Mouse (Mus musculus): ENCODE data around the gene Nrg3. TPM values are rescaled to one million over a fixed set of nuclear protein-coding genes. Genes with fewer than 3 reads are reported as not detected.
"Not testable (repeated sequence)": the region's sequence is repeated elsewhere in the genome, so short reads cannot be mapped to it uniquely, and the experiment has no call there.

Gene Nrg3
- polyA plus RNA-seq, 1 experiment from 2014 or later = 0.03 TPM

DNA sequence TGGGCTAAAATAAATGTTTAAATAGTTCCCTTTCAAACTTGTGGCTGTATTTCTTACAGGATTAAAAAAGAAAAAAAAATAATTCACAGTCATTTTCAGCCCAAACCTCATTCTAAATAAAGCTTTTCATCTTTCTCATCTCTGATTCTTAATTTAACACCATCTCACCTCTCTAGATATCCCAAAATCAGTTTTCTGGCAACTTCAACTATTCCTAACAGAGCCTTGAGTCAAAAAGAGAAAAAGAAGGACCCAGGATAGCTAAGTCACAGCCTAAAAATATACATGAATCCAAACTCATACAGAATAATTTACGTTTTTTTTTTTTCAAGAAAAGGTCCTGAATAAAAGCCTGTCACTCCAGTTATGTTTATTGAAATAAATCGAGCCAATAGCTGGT, 232.6 kb downstream of the Nrg3 start:
- DNase-seq (ENCODE audit: low spot score) = no peak

GRCm38 (mm10) chr14:39211472-39211871, 261.4 kb downstream of the Nrg3 start:
- DNase-seq (ENCODE audit: low spot score) = no peak

DNA sequence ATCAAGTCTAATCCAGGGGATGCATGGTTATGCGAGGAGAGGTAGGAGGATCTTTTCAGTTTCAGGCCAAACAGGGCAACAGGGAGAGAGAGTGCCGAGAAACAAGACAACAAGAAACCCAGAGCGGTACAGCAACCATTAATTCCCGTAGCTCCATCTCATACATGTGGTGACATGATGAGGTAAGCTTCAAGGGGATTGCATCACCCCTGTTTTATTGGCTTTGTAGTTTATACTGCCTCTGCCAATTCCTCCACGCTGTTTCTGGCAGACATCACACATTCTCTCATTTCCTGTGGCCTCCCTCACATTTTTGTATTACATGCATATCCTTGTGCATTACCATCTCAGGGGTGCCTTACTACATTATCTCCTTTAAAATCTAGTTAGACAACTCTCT, 280.9 kb downstream of the Nrg3 start:
- DNase-seq (ENCODE audit: low spot score) = no peak

DNA sequence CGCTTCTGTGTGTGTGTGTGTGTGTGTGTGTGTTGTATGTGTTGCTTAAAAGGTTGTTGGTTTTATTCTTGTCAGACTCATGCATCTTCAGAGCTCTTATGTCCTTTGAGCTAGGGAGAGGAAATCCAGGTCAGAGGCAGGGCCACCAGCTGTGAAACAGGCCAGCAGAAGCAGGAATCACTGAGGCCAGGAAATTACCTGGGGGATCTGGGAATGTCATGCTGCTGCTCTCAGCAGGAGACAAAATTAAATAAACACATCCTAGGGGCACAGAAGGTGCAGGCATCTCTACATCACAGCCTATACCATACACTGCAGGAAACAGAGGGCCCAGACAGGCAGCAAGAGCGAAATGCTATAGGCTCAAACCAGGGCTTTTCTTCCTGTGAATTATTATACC, 299.2 kb downstream of the Nrg3 start:
- DNase-seq (ENCODE audit: low spot score) = no peak

GRCm38 (mm10) chr14:39160140-39160539, 312.7 kb downstream of the Nrg3 start:
- no peak for DNase-seq (ENCODE audit: low spot score)

DNA sequence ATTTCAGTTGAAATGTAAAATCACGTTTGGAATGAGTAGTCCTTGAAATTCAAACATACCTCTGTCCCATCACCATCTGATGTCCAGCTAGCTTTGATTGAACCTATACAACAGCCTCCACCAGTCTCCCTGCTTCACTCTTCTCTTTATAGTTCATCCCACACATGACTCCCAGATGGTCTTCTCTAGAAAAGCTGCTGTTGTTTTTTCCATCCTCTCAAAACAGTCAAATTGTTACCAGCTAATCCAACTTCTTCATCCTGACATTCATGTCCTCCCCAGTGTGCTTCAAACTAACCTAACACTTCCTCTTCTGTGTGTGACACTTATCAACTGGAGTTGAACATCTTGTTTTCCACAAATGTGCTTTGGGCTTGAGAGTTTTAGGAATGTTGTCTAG, 317.4 kb downstream of the Nrg3 start:
- no peak for DNase-seq (ENCODE audit: low spot score)

GRCm38 (mm10) chr14:39129766-39130165, 343.1 kb downstream of the Nrg3 start:
- DNase-seq (ENCODE audit: low spot score) = no peak

DNA sequence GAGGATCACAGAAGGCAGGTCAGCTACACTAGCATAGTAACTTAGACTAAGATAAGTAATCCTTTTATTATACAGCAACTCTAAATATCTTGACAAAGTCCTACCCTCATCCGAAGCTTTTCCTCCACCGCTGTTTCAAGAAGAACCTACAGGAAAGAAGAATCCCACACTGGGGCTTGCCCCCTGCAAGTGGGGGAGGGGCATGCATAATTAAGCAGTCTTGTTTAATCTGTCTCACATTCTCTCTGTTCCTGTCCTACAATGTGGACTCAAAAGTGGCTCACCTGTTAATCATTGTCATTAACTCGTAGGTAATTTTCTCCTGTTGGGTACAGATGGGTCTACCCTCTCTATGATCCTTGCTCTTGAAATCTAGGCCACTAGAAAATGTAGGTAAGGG, 354.9 kb downstream of the Nrg3 start:
- no peak for DNase-seq (ENCODE audit: low spot score)

DNA sequence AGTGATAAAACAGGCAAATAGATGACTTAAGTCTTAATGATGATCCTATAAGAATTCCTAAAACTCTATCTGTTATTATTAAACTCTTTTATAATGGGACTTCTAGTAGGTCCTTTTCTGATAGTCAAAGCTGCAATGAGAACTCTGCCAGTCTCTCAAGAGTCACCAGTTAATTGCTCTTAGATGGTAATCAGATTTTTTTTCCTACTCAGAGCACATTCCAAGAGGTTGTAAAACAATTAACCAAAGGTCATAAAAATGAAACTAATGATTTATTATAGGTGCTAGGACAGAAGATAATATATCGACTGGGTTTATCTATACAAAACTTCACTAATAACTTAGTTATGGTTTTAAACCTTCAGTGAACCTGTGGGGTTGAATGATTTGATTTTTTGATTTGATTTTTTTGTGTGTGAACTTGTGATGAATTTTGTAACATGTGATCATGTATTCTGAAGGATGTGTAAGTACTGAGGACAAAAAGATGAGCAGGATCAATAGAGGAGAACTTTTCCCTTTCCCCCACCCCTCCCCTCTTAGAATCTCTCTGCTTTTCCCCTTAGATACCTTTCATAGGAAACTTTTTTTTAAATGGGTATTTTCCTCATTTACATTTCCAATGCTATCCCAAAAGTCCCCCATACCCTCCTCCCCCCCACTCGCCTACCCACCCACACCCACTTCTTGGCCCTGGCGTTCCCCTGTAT, 356.2 kb downstream of the Nrg3 start:
- DNase-seq (ENCODE audit: low spot score) = not testable (repeated sequence)

- no peak for DNase-seq (ENCODE audit: low spot score)
Observed at GRCm38 (mm10) chr14:39109566-39109965, 363.3 kb downstream of the Nrg3 start.

DNA sequence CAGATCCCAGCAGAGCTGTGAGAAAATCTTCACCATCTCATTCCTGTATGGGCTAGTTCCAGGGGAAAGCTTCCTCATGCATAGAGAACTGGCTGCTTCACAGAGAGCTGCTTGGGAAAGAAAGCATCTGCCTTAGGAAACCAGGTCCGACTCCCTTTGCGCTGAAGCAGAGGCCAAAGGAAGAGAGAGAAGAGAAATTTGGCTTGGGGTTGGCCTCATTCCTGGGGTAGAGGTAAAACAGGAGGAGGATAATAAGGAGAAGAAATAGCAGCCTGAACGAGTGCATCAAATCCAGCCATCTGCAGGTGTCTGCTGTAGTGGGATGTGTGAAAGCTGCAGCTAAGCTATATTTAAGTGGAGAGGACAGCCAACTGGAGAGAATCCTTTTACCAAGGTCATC, 366.1 kb downstream of the Nrg3 start:
- DNase-seq (ENCODE audit: low spot score) = no peak

DNA sequence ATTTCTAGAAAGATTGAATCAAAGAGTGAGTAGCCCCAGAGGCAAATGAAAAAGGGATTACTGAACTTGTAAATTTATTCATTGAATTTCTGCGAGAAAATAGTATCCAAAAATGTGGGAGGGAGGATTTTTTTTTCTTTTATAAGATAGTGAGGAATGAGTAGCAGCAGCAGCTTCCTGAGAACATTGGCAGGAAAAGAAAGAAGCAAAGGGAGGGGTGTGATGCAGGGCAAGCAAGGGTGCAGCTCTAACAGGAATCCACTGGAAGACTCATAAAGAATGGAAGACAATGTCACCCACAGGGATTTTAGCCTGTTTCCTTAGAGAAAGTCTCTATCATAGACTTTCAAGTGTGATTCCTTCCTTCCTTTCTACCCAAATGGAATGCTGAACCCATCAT, 377.7 kb downstream of the Nrg3 start:
- no peak for DNase-seq (ENCODE audit: low spot score)

GRCm38 (mm10) chr14:39079461-39079860, 393.4 kb downstream of the Nrg3 start:
- DNase-seq (ENCODE audit: low spot score) = no peak

GRCm38 (mm10) chr14:39051542-39051941, 421.3 kb downstream of the Nrg3 start:
- DNase-seq (ENCODE audit: low spot score) = no peak

DNA sequence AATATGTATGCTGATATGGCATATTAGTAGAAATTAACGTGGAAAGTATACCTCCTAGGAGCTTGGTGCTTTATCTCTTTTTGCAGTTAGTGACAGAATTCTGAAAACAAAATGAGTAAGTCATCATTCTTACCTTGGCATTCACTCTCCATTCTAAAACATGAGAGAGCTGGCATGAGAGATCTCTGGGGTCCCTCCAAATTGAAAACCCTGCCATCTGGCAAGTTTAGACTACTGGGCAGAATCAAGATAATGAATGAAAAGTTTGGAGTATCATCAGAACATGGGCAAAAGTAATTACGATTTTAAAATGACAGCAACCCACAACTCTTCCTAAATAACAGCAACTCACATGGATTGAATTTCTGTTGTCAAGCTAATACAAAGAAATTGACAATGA, 423.9 kb downstream of the Nrg3 start:
- DNase-seq (ENCODE audit: low spot score) = no peak

GRCm38 (mm10) chr14:39044290-39044689, 428.6 kb downstream of the Nrg3 start:
- DNase-seq (ENCODE audit: low spot score) = no peak

- DNase-seq (ENCODE audit: low spot score) = no peak
Observed at GRCm38 (mm10) chr14:39043793-39044192, 429.1 kb downstream of the Nrg3 start.

DNA sequence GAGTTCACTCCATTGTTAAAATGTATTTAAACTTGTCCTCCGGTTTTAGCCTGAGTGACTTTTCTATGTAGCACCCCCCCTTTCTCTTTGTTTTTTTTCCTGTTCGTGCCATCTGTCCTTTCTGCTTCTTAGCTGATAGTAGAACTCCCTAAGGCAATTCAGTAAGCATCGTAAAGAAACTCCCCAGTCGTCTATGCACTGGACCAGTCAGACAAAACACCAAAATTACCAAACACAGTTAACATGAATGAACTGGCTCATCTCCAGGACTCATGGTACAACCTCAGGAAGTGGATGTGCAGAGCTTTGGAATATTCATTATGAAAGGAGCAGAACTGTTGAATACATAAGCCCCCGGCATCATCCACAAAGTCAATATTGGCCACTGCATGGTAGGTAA, 429.5 kb downstream of the Nrg3 start:
- DNase-seq (ENCODE audit: low spot score) = no peak

- DNase-seq (ENCODE audit: low spot score) = no peak
Observed at GRCm38 (mm10) chr14:39039046-39039445, 433.8 kb downstream of the Nrg3 start.

DNA sequence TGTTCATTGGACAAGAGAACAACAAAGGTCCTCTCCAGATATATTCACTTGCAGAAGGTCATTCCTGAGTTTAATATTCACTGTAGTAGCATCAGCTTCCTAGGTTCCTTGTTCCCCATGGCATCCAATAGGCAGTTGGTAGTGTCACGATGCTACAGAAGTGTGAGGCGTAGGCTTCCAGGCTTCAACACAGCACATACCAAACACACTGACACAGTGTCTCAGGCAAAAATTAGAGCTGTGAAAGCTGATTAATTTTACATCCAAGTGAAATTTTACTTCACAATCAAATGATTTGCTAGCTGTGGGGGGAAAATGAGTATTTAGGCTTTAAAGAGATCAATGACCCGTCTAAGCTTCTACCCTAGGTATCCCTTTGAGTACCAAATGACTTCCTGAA, 438.4 kb downstream of the Nrg3 start:
- DNase-seq (ENCODE audit: low spot score) = no peak

GRCm38 (mm10) chr14:39023065-39023464, 449.8 kb downstream of the Nrg3 start:
- no peak for DNase-seq (ENCODE audit: low spot score)

GRCm38 (mm10) chr14:39014126-39014525, 458.8 kb downstream of the Nrg3 start:
- DNase-seq (ENCODE audit: low spot score) = no peak

GRCm38 (mm10) chr14:38997843-38998242, 475.0 kb downstream of the Nrg3 start:
- DNase-seq (ENCODE audit: low spot score) = no peak

DNA sequence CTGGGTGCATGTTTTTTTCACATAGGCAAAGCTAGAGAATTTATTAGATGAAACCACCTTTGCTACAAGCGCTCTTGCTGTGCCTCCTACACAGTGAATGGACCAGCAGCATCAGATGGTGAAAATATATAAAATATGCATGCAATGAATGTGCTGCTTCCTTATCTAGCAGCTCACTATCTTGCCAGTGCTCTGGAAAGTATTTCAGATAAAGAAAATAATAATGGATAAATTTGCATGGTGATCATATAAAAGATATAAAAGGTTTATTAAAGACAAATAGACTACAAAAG, 480.4 kb downstream of the Nrg3 start:
- no peak for DNase-seq (ENCODE audit: low spot score)
